Mouse (Mus musculus) cerebellum, postnatal 4 days (tissue): ENCODE measurements around the gene Olfr1443.

Source experiments
- DNase-seq, 2 experiments: peaks; one replicate each; pipeline ENCODE4 v3.0.0; 2022; ENCODE audit warnings: low spot score in 2 of 2, mixed read lengths in 1 of 2

Gene Olfr1443

GRCm38 (mm10) chr19:12731950-12732349 lies 54.0 kb downstream of the Olfr1443 start:
- no peak for DNase-seq
